Mouse (Mus musculus): Measurements from ENCODE around the gene Grk6. TPM values are rescaled to one million over a fixed set of nuclear protein-coding genes. Genes with fewer than 3 reads are reported as not detected.

The Grk6 gene
- polyA plus RNA-seq, 1 experiment, result 189 TPM

DNA sequence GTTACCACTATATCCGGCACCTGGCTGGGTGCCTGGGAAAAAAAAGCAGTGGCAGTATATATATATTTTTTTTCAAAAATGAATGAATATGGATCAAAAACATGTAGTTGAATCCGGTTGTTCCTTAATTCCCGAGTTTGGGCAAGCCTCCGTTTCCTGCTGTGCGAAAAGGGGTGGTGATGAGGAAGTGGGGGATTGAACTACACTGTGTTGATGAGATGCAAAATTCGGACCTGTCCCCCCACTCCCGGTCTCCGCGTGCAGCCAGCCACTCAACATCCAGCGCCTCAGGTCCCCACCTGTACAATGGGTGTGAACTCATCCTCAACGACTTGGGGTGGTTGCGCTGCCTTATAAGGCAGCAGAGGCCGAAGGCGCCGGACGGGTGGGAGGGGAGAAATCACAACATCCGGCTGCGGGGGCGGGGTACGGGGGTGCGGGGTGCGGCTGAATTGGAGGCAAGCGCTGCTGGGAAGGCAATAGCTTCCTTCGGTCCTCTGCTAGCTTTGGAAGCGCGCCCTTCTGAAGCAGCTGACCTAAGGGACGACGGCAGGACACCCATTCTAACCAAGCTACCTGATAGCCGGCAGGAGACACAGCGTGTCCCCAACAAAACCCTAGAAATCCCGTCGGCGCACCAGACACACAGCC is 461 bp upstream of the Grk6 start:
- peaks cover 38% of the 10 kb centered on the region; the same call in 1 of the 2 replicates for H3K4me1 ChIP-seq (ENCODE audit: control insufficient read depth, insufficient read depth, insufficient read length)
- no peaks in the 10 kb centered on the region for H3K27me3 ChIP-seq (ENCODE audit: control insufficient read depth, insufficient read depth, low read length)
- WGBS, result under 1% methylated on average over 33 of the region's 33 CpGs
- peak; percentile 76 to 90 for DNase-seq (ENCODE audit: low read depth in 1 of 2, low spot score in 2 of 2)
- H3K4me3 ChIP-seq (ENCODE audit: extremely low read depth, insufficient read depth, insufficient read length), result peak overlapping the region; percentile 82
- H3K27ac ChIP-seq (ENCODE audit: insufficient read depth, low read length), result peak overlapping the region; percentile 99
- TF ChIP-seq CTCF (IDR thresholded peaks at IDR 0.05; ENCODE audit: extremely low read depth, insufficient read depth, insufficient read length, insufficient replicate concordance) (no peak), POLR2A (IDR thresholded peaks at IDR 0.05; ENCODE audit: low read depth, low read length) (peak; percentile 31)
- no peaks in the 10 kb centered on the region for H3K36me3 ChIP-seq (ENCODE audit: control insufficient read depth, insufficient read depth, low read length)

DNA sequence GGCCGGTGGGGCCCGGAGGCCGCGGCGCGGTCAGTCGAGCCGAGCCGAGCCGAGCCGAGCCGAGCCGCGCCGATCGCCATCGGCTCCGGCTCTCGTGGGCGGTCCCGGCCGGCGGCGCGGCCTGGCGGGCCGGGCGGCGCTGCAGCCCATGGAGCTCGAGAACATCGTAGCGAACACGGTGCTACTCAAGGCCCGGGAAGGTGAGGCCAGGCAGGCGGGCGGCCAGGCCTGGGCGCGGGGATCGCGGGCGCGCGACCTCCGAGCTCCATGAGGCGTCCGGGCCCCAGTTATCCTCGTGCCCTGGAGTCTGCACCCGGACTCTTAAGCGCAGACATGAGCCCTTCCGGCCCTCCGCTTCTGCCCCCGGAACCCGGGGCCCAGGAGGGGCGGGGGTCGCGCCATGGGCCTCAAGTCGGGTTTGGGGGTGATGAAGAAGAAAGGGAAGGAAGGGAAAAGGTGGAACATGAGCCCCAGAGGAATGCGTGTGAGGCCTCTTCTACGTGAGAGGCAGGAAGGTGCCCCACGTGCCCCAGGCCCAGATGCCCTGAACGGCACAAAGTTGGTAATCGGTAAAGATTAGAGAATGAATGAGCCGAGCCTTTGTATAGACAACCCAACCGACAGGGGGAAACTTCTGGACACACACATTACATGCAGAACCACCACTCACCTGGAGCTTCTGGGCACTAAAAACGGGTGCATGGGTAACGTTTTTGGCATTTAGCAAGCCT is 654 bp downstream of the Grk6 start:
- peaks cover 48% of the 10 kb centered on the region; the same call in 1 of the 2 replicates for H3K4me1 ChIP-seq (ENCODE audit: control insufficient read depth, insufficient read depth, insufficient read length)
- TF ChIP-seq CTCF (IDR thresholded peaks at IDR 0.05; ENCODE audit: extremely low read depth, insufficient read depth, insufficient read length, insufficient replicate concordance) (no peak), POLR2A (IDR thresholded peaks at IDR 0.05; ENCODE audit: low read depth, low read length) (no peak)
- H3K27ac ChIP-seq (ENCODE audit: insufficient read depth, low read length), result peak overlapping the region; percentile 98
- peak overlapping the region; percentile 81 for H3K4me3 ChIP-seq (ENCODE audit: extremely low read depth, insufficient read depth, insufficient read length)
- H3K36me3 ChIP-seq (ENCODE audit: control insufficient read depth, insufficient read depth, low read length), result peaks cover 5% of the 10 kb centered on the region
- H3K27me3 ChIP-seq (ENCODE audit: control insufficient read depth, insufficient read depth, low read length), result no peaks in the 10 kb centered on the region
- no peak for DNase-seq (ENCODE audit: low read depth in 1 of 2, low spot score in 2 of 2)
- under 1% methylated on average over 61 of the region's 66 CpGs for WGBS

DNA sequence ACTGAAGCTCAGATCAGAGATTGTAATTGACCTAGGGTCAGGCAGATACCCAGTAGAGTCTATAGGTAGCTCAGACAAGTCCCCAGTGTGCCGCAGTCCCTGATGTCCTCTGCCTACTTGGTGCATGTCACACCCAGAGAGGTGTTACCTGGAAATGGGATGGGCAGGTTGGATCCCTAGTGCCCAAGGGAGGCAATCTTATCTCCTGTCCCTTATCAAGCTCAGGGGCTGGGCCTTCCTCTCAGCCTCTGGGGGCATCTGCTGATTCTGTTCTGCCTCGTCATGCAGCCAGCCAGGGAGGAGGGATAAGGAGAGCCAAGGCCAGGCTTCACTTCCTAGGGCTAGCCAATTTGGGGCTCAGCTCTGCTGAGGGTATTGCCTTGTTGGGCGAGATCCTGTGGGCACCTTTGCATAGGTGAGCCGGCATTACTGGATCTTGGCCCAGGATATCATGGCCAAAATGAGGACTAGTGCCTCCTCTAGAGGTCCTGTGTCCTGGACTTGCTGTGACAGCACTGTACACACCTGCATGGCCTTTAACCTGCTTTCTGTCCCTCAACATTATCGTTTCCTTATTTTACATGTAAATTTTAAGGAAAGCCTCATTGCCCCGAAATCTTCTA is 1.7 kb downstream of the Grk6 start:
- Histone ChIP-seq H3K27me3 (ENCODE audit: control insufficient read depth, insufficient read depth, low read length) (no peaks in the 10 kb centered on the region), H3K4me3 (ENCODE audit: extremely low read depth, insufficient read depth, insufficient read length) (peak overlapping the region; percentile 81), H3K36me3 (ENCODE audit: control insufficient read depth, insufficient read depth, low read length) (peaks cover 16% of the 10 kb centered on the region), H3K4me1 (ENCODE audit: control insufficient read depth, insufficient read depth, insufficient read length) (peaks cover 49% of the 10 kb centered on the region; the same call in 1 of the 2 replicates), H3K27ac (ENCODE audit: insufficient read depth, low read length) (peak overlapping the region; percentile 98)
- 31% methylated on average over 6 of the region's 6 CpGs for WGBS
- TF ChIP-seq CTCF (IDR thresholded peaks at IDR 0.05; ENCODE audit: extremely low read depth, insufficient read depth, insufficient read length, insufficient replicate concordance) (no peak), POLR2A (IDR thresholded peaks at IDR 0.05; ENCODE audit: low read depth, low read length) (no peak)
- DNase-seq (ENCODE audit: low read depth in 1 of 2, low spot score in 2 of 2), result no peak

DNA sequence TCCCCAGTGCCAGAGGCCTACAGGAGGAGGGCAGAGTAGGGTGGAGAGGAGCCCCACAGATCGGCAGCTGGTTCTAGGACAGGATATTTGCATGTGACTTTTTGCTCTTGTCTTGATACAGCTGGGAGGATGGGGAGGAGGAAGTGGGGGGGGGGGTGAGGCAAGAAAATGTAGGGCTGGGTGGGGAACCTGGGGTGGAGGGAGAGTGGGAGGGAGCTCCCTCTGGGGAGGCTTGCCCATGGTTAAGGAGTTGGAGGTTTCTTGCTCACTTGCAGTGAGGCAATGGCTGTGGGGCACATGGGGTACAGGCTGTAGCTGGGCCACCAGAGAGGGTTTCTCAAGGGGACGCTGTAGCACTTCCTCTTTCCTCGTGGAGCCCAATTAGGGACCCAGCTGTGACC is 2.7 kb downstream of the Grk6 start:
- peak in 1 of 2 experiments; percentile 70 for DNase-seq (ENCODE audit: low read depth in 1 of 2, low spot score in 2 of 2)
- Histone ChIP-seq H3K36me3 (ENCODE audit: control insufficient read depth, insufficient read depth, low read length) (peaks cover 25% of the 10 kb centered on the region), H3K27ac (ENCODE audit: insufficient read depth, low read length) (peak overlapping the region; percentile 98), H3K27me3 (ENCODE audit: control insufficient read depth, insufficient read depth, low read length) (no peaks in the 10 kb centered on the region), H3K4me3 (ENCODE audit: extremely low read depth, insufficient read depth, insufficient read length) (peak overlapping the region; percentile 81), H3K4me1 (ENCODE audit: control insufficient read depth, insufficient read depth, insufficient read length) (peaks cover 43% of the 10 kb centered on the region; the same call in 1 of the 2 replicates)
- no peak for TF ChIP-seq CTCF (IDR thresholded peaks at IDR 0.05; ENCODE audit: extremely low read depth, insufficient read depth, insufficient read length, insufficient replicate concordance)
- TF ChIP-seq POLR2A (IDR thresholded peaks at IDR 0.05; ENCODE audit: low read depth, low read length), result peak; percentile 20; the same call in 1 of the 2 replicates
- WGBS, result 2% methylated on average over 3 of the region's 3 CpGs

DNA sequence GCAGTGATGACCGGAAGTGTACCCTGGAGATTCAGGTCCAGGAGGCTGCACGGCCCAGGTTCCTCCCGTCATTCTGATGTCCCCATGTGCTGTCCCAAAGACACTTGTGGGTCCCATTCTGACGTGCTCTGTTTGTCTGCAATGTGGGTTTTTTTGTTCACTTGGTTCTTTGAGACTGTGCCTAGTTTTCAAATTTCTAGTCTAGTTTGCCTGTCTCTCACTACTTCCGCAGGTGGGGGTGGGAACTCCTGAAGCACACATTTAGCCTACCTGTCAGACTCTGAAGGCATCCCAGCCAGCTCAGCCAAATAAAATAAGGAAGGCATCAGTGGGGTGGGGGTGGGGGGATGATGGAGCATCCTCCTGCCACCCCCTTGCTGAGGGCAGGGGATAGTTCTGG is 3.3 kb downstream of the Grk6 start:
- TF ChIP-seq CTCF (IDR thresholded peaks at IDR 0.05; ENCODE audit: extremely low read depth, insufficient read depth, insufficient read length, insufficient replicate concordance) (no peak), POLR2A (IDR thresholded peaks at IDR 0.05; ENCODE audit: low read depth, low read length) (no peak)
- WGBS, result 51% methylated on average over 5 of the region's 5 CpGs
- Histone ChIP-seq H3K27ac (ENCODE audit: insufficient read depth, low read length) (peak overlapping the region; percentile 88), H3K4me1 (ENCODE audit: control insufficient read depth, insufficient read depth, insufficient read length) (peaks cover 39% of the 10 kb centered on the region; the same call in 1 of the 2 replicates), H3K27me3 (ENCODE audit: control insufficient read depth, insufficient read depth, low read length) (no peaks in the 10 kb centered on the region), H3K4me3 (ENCODE audit: extremely low read depth, insufficient read depth, insufficient read length) (peak overlapping the region; percentile 81; the same call in 1 of the 2 replicates), H3K36me3 (ENCODE audit: control insufficient read depth, insufficient read depth, low read length) (peaks cover 31% of the 10 kb centered on the region)
- DNase-seq (ENCODE audit: low read depth in 1 of 2, low spot score in 2 of 2), result no peak

DNA sequence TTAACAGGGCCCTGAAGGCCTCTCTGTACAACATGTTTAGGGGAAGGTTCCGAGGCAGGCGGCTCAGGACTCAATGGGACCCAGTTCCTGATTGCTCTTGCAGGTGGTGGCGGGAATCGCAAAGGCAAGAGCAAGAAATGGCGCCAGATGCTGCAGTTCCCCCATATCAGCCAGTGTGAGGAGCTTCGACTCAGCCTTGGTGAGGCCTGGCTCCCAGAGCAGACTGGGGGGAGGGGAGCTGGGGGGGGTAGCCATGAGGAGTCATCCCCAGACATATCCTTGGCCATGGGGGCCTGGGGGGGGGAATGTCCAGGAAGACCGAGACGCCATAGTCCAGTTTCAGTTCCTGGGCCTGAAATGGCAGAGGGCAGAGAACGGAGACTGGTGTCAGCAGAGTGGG is 4.3 kb downstream of the Grk6 start:
- DNase-seq (ENCODE audit: low read depth in 1 of 2, low spot score in 2 of 2), result no peak
- H3K4me3 ChIP-seq (ENCODE audit: extremely low read depth, insufficient read depth, insufficient read length), result peak overlapping the region; percentile 10; the same call in 1 of the 2 replicates
- H3K36me3 ChIP-seq (ENCODE audit: control insufficient read depth, insufficient read depth, low read length), result peaks cover 40% of the 10 kb centered on the region
- H3K27ac ChIP-seq (ENCODE audit: insufficient read depth, low read length), result peak overlapping the region; percentile 88
- 34% methylated on average over 9 of the region's 9 CpGs for WGBS
- peaks cover 33% of the 10 kb centered on the region; the same call in 1 of the 2 replicates for H3K4me1 ChIP-seq (ENCODE audit: control insufficient read depth, insufficient read depth, insufficient read length)
- H3K27me3 ChIP-seq (ENCODE audit: control insufficient read depth, insufficient read depth, low read length), result no peaks in the 10 kb centered on the region
- TF ChIP-seq CTCF (IDR thresholded peaks at IDR 0.05; ENCODE audit: extremely low read depth, insufficient read depth, insufficient read length, insufficient replicate concordance) (no peak), POLR2A (IDR thresholded peaks at IDR 0.05; ENCODE audit: low read depth, low read length) (no peak)
